ENCODE assay signal across 13 mouse cellular contexts in the genomic region with DNA sequence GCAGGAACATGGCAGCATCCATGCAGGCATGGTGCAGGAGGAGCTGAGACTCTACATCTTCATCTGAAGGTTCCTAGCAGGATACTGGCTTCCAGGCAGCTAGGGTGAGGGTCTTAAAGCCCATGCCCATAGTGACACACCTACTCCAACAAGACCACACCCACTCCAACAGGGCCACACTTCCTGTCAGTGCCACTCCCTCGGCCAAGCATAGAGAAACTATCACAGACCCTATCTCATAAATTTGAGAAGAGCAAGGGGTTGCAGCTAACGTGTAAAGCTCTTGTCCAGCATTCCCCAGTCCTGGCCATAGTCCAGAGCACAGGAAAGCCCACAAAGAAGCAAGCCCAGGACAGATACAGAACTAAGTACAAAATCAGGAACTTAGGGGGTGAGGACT. TPM values are rescaled to one million over a fixed set of nuclear protein-coding genes. Genes with fewer than 3 reads are reported as not detected.
DNase-seq lines count a peak whose midpoint lies in the region; ATAC-seq and TF ChIP-seq lines count a peak whose summit lies in the region.
"Had no signal": no experiment of that assay in that cellular context is flagged by ENCODE, and none has a peak within 500 bp of the region (broad histone marks: within the 10 kb centered on the region; RNA-seq: fewer than 3 reads in every experiment).

No protein-coding gene starts in this region.

- H3K4me3 ChIP-seq in heart, embryonic 14.5 days (ENCODE audit: control insufficient read depth in 1 of 2, insufficient read depth in 1 of 2, low read depth in 1 of 2, low read length in 2 of 2) = no peak overlapping the region
- peak overlapping the region; percentile 63; the same call in 1 of the 2 replicates for H3K4me3 ChIP-seq in midbrain, embryonic 13.5 days (replicated peaks)
- H3K4me3 ChIP-seq in midbrain, embryonic 16.5 days (ENCODE audit: low read depth, low read length) = no peak overlapping the region
- no peak overlapping the region for H3K4me3 ChIP-seq in neural tube, embryonic 13.5 days
- H3K4me3 ChIP-seq in intestine, postnatal 0 days (ENCODE audit: low read depth, low read length) = no peak overlapping the region

- no peak for TF ChIP-seq CTCF in intestine, postnatal 0 days (IDR thresholded peaks at IDR 0.05; ENCODE audit: low read depth)

- H3K4me2 ChIP-seq in heart, embryonic 14.5 days (ENCODE audit: low read length) = peak overlapping the region; percentile 74; the same call in 1 of the 2 replicates
- H3K4me2 ChIP-seq in midbrain, embryonic 13.5 days (replicated peaks) = no peak overlapping the region
- H3K4me2 ChIP-seq in midbrain, embryonic 16.5 days (ENCODE audit: low read length) = no peak overlapping the region
- H3K4me2 ChIP-seq in neural tube, embryonic 13.5 days = peak overlapping the region; percentile 60; the same call in 1 of the 2 replicates
- no peak overlapping the region for H3K4me2 ChIP-seq in intestine, postnatal 0 days (replicated peaks; ENCODE audit: low read depth)

- no peaks in the 10 kb centered on the region for H3K27me3 ChIP-seq in heart, embryonic 14.5 days (ENCODE audit: control insufficient read depth, insufficient read depth, low read length)
- no peaks in the 10 kb centered on the region for H3K27me3 ChIP-seq in midbrain, embryonic 13.5 days
- no peaks in the 10 kb centered on the region; the same call in 1 of the 2 replicates for H3K27me3 ChIP-seq in midbrain, embryonic 16.5 days (ENCODE audit: control insufficient read depth, insufficient read depth, low read depth, low read length)
- peaks cover 7% of the 10 kb centered on the region; the same call in 1 of the 2 replicates for H3K27me3 ChIP-seq in neural tube, embryonic 13.5 days
- no peaks in the 10 kb centered on the region for H3K27me3 ChIP-seq in intestine, postnatal 0 days (replicated peaks; ENCODE audit: control insufficient read depth, insufficient read depth, low read length)
- H3K27me3 ChIP-seq: kidney, embryonic 15.5 days; limb, embryonic 12.5 days had no signal

- H3K9ac ChIP-seq in heart, embryonic 14.5 days (ENCODE audit: low read length) = no peak overlapping the region
- H3K9ac ChIP-seq in midbrain, embryonic 13.5 days (replicated peaks) = no peak overlapping the region
- no peak overlapping the region for H3K9ac ChIP-seq in midbrain, embryonic 16.5 days (ENCODE audit: low read depth, low read length)
- no peak overlapping the region for H3K9ac ChIP-seq in neural tube, embryonic 13.5 days
- H3K9ac ChIP-seq in intestine, postnatal 0 days (ENCODE audit: low read depth, low read length) = no peak overlapping the region
- H3K9ac ChIP-seq: kidney, embryonic 15.5 days; limb, embryonic 12.5 days had no signal

- no peak overlapping the region for H3K27ac ChIP-seq in heart, embryonic 14.5 days (replicated peaks in 1 of 2; ENCODE audit: control insufficient read depth in 1 of 2, insufficient read depth in 1 of 2, low read depth in 2 of 2, low read length in 2 of 2)
- H3K27ac ChIP-seq in midbrain, embryonic 13.5 days = no peak overlapping the region
- no peak overlapping the region for H3K27ac ChIP-seq in midbrain, embryonic 16.5 days (ENCODE audit: low read length)
- no peak overlapping the region for H3K27ac ChIP-seq in neural tube, embryonic 13.5 days (replicated peaks)
- no peak overlapping the region for H3K27ac ChIP-seq in intestine, postnatal 0 days (ENCODE audit: low read depth, low read length)
- H3K27ac ChIP-seq: kidney, embryonic 15.5 days; left cerebral cortex, adult 2 months; limb, embryonic 12.5 days had no signal

- peak; percentile 41 for DNase-seq in cerebellum, adult 9-10 months
- no peak for DNase-seq in cerebellum, adult 18-20 months
- no peak for DNase-seq in heart, postnatal 25 days (ENCODE audit: low spot score)

- intact Hi-C loops in heart, postnatal 25 days (cut with DNase I) = loop anchor here (2.0 to 10.0 kb wide), 2 partner anchors 62 to 404 kb away; a partner anchor contains a TSS

- H3K4me1 ChIP-seq in heart, embryonic 14.5 days (ENCODE audit: control insufficient read depth in 2 of 2, insufficient read depth in 2 of 2, low read length in 2 of 2) = peaks cover 6 to 9% of the 10 kb centered on the region in 2 experiments; a peak in 2 of 4 replicates
- H3K4me1 ChIP-seq in midbrain, embryonic 13.5 days (replicated peaks) = peaks cover 6% of the 10 kb centered on the region; the same call in 1 of the 2 replicates
- H3K4me1 ChIP-seq in midbrain, embryonic 16.5 days (ENCODE audit: control insufficient read depth, insufficient read depth, low read length) = peaks cover 13% of the 10 kb centered on the region
- peaks cover 7% of the 10 kb centered on the region for H3K4me1 ChIP-seq in neural tube, embryonic 13.5 days (replicated peaks)
- no peaks in the 10 kb centered on the region for H3K4me1 ChIP-seq in intestine, postnatal 0 days (replicated peaks; ENCODE audit: control insufficient read depth, insufficient read depth, low read length)

- no peak for ATAC-seq in heart, embryonic 14.5 days (ENCODE audit: insufficient number of reproducible peaks, insufficient read depth, low FRiP score, low read depth)
- ATAC-seq in midbrain, embryonic 13.5 days = no peak
- no peak for ATAC-seq in midbrain, embryonic 16.5 days
- no peak for ATAC-seq in neural tube, embryonic 13.5 days (ENCODE audit: low read depth)
- no peak for ATAC-seq in intestine, postnatal 0 days

- no peaks in the 10 kb centered on the region for H3K36me3 ChIP-seq in heart, embryonic 14.5 days (ENCODE audit: control insufficient read depth, insufficient read depth, low read length)
- H3K36me3 ChIP-seq in midbrain, embryonic 13.5 days = no peaks in the 10 kb centered on the region
- H3K36me3 ChIP-seq in midbrain, embryonic 16.5 days (ENCODE audit: control insufficient read depth, insufficient read depth, low read length) = no peaks in the 10 kb centered on the region
- no peaks in the 10 kb centered on the region for H3K36me3 ChIP-seq in neural tube, embryonic 13.5 days
- H3K36me3 ChIP-seq in intestine, postnatal 0 days (ENCODE audit: control insufficient read depth, insufficient read depth) = no peaks in the 10 kb centered on the region
- H3K36me3 ChIP-seq: kidney, embryonic 15.5 days; limb, embryonic 12.5 days had no signal

- 41% methylated on average over 2 of the region's 2 CpGs for WGBS in heart, embryonic 14.5 days
- WGBS in midbrain, embryonic 13.5 days = 57% methylated on average over 2 of the region's 2 CpGs
- 41% methylated on average over 2 of the region's 2 CpGs for WGBS in midbrain, embryonic 16.5 days
- 60% methylated on average over 2 of the region's 2 CpGs for WGBS in neural tube, embryonic 13.5 days
- WGBS in intestine, postnatal 0 days = 63% methylated on average over 2 of the region's 2 CpGs

- H3K9me3 ChIP-seq in heart, embryonic 14.5 days (ENCODE audit: control insufficient read depth, low read length) = no peaks in the 10 kb centered on the region
- no peaks in the 10 kb centered on the region for H3K9me3 ChIP-seq in midbrain, embryonic 13.5 days
- no peaks in the 10 kb centered on the region for H3K9me3 ChIP-seq in midbrain, embryonic 16.5 days (replicated peaks; ENCODE audit: control insufficient read depth, low read length, poor library complexity, severe bottlenecking)
- no peaks in the 10 kb centered on the region for H3K9me3 ChIP-seq in neural tube, embryonic 13.5 days
- H3K9me3 ChIP-seq in intestine, postnatal 0 days (ENCODE audit: control insufficient read depth) = no peaks in the 10 kb centered on the region
- H3K9me3 ChIP-seq: kidney, embryonic 15.5 days; limb, embryonic 12.5 days had no signal

RNA-seq across cellular contexts. Expression of a gene that starts 12.7 kb away (rescaled TPM):
- polyA plus RNA-seq in heart, embryonic 14.5 days (2014; fragmentation: Nextera tagmentation; extraction: Ambion mirVana) = 3.0 and 4.7 TPM in 2 replicates
- 1 to 10 TPM in 1 of 2 experiments, under 1 TPM in 1; 0.34 to 1.1 TPM for total RNA-seq in heart, postnatal 25 days (2021)
- polyA plus RNA-seq in midbrain, embryonic 13.5 days (2015; fragmentation: Nextera tagmentation; extraction: Ambion mirVana) = 2.0 and 3.7 TPM in 2 replicates
- 7.8 and 9.2 TPM in 2 replicates for polyA plus RNA-seq in midbrain, embryonic 16.5 days (2015; fragmentation: Nextera tagmentation; extraction: Ambion mirVana)
- 2.8 and 2.9 TPM in 2 replicates for polyA plus RNA-seq in neural tube, embryonic 13.5 days (2015; fragmentation: Nextera tagmentation; extraction: Ambion mirVana)
- polyA plus RNA-seq in intestine, postnatal 0 days (2015; fragmentation: Nextera tagmentation; extraction: Ambion mirVana) = 1.9 and 2.9 TPM in 2 replicates

RNA-seq across cellular contexts. Expression of a gene that starts 36.3 kb away (rescaled TPM):
- polyA plus RNA-seq in heart, embryonic 14.5 days (2014; fragmentation: Nextera tagmentation; extraction: Ambion mirVana) = 9.7 and 9.8 TPM in 2 replicates
- 10 to 100 TPM; 12.5 to 15.6 TPM for total RNA-seq in heart, postnatal 25 days (2021)
- 4.8 and 6.0 TPM in 2 replicates for polyA plus RNA-seq in midbrain, embryonic 13.5 days (2015; fragmentation: Nextera tagmentation; extraction: Ambion mirVana)
- 6.8 and 9.0 TPM in 2 replicates for polyA plus RNA-seq in midbrain, embryonic 16.5 days (2015; fragmentation: Nextera tagmentation; extraction: Ambion mirVana)
- polyA plus RNA-seq in neural tube, embryonic 13.5 days (2015; fragmentation: Nextera tagmentation; extraction: Ambion mirVana) = 9.0 and 10.9 TPM in 2 replicates
- polyA plus RNA-seq in intestine, postnatal 0 days (2015; fragmentation: Nextera tagmentation; extraction: Ambion mirVana) = 13.9 and 15.8 TPM in 2 replicates

RNA-seq across cellular contexts. Expression of a gene that starts 49.4 kb away (rescaled TPM):
- 622 and 642 TPM in 2 replicates for polyA plus RNA-seq in heart, embryonic 14.5 days (2014; fragmentation: Nextera tagmentation; extraction: Ambion mirVana)
- 1,000 to 10,000 TPM; 1,121 to 1,186 TPM for total RNA-seq in heart, postnatal 25 days (2021)
- 260 and 273 TPM in 2 replicates for polyA plus RNA-seq in midbrain, embryonic 13.5 days (2015; fragmentation: Nextera tagmentation; extraction: Ambion mirVana)
- polyA plus RNA-seq in midbrain, embryonic 16.5 days (2015; fragmentation: Nextera tagmentation; extraction: Ambion mirVana) = 284 and 311 TPM in 2 replicates
- 278 and 279 TPM in 2 replicates for polyA plus RNA-seq in neural tube, embryonic 13.5 days (2015; fragmentation: Nextera tagmentation; extraction: Ambion mirVana)
- polyA plus RNA-seq in intestine, postnatal 0 days (2015; fragmentation: Nextera tagmentation; extraction: Ambion mirVana) = 439 and 453 TPM in 2 replicates

RNA-seq across cellular contexts. Expression of a gene that starts 49.5 kb away (rescaled TPM):
- polyA plus RNA-seq in heart, embryonic 14.5 days (2014; fragmentation: Nextera tagmentation; extraction: Ambion mirVana) = not detected in 2 replicates
- 1 to 10 TPM in 1 of 2 experiments, under 1 TPM in 1; 0.29 to 6.7 TPM for total RNA-seq in heart, postnatal 25 days (2021)
- polyA plus RNA-seq in midbrain, embryonic 13.5 days (2015; fragmentation: Nextera tagmentation; extraction: Ambion mirVana) = 0.15 and 0.20 TPM in 2 replicates
- 0.20 and 0.63 TPM in 2 replicates for polyA plus RNA-seq in midbrain, embryonic 16.5 days (2015; fragmentation: Nextera tagmentation; extraction: Ambion mirVana)
- 20.7 and 25.7 TPM in 2 replicates for polyA plus RNA-seq in neural tube, embryonic 13.5 days (2015; fragmentation: Nextera tagmentation; extraction: Ambion mirVana)
- polyA plus RNA-seq in intestine, postnatal 0 days (2015; fragmentation: Nextera tagmentation; extraction: Ambion mirVana) = 0.80 and 1.1 TPM in 2 replicates
- total RNA-seq: layer of hippocampus, adult 18-20 months; left cerebral cortex, adult 2 months had no signal
- polyA plus RNA-seq: inflammation-experienced regulatory T-cells, adult 6 months had no signal

Comparison
In these comparisons a context has a peak if more than half of its experiments do, and no peak if none do; other contexts are left out.
1. H3K4me2 ChIP-seq: peak in heart, embryonic 14.5 days (single experiment) and neural tube, embryonic 13.5 days (single experiment); none in midbrain, embryonic 13.5 days (single experiment), midbrain, embryonic 16.5 days (single experiment) and intestine, postnatal 0 days (single experiment).